Mouse (Mus musculus): ENCODE data around the gene Troap.

DNA sequence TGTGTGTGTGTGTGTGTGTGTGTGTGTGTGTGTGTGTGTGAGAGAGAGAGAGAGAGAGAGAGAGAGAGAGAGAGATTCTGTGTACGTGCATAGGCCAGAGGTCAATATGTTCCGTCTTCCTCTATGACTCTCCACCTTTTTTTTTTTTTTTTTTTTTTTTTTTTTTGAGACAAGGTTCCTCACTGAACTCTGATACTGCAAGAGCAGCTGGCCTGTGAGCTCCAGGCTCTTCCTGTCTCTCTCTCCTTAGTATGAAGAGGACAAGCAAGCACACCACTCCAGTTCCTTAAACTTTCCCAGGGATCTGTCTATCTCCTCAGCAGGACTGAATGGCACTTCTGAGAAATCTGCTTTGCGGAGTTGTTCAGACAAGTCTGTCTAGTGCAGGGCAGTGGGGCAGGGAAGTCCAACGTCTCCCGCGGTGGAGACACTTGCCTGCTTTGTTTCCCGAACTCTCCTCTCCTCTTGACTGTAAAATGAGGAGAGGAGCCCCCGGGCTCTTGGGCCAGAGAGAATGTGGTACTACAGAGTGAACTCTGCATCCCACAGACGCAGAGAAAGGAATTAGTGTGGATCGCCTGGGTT lies 45.4 kb upstream of the Troap start:
- TF ChIP-seq GATA1 (IDR thresholded peaks at IDR 0.05; ENCODE audit: borderline replicate concordance, low read length) (no peak), FLI1 (IDR thresholded peaks at IDR 0.05; ENCODE audit: low read length) (no peak)

Measured in megakaryocyte, embryonic 14.5 days (primary cell).